Mouse (Mus musculus) G1E (cell line): ENCODE results near the gene Qprt. TPM values are rescaled to one million over a fixed set of nuclear protein-coding genes. Genes with fewer than 3 reads are reported as not detected.

Source experiments
- ATAC-seq: 2 replicates; pipeline ENCODE4 v1.8.0; 2016; ENCODE audit warnings: mild to moderate bottlenecking; ENCODE audit not compliant: insufficient number of reproducible peaks, poor library complexity, low FRiP score, severe bottlenecking; ENCODE audit errors: extremely low read depth
- DNase-seq: peaks from one replicate; pipeline ENCODE4 v3.0.0; 2012; ENCODE audit warnings: low spot score
- H3K27me3 ChIP-seq: 2 replicates; pipeline ENCODE4 v1.6.1; 2012; ENCODE audit warnings: mild to moderate bottlenecking, low read length, inconsistent platforms; ENCODE audit not compliant: insufficient read depth
- H3K36me3 ChIP-seq: replicated peaks from 2 replicates; pipeline ENCODE3; 2012; ENCODE audit warnings: mild to moderate bottlenecking, inconsistent platforms
- H3K4me1 ChIP-seq: 2 replicates; pipeline ENCODE4 v1.6.1; 2012; ENCODE audit warnings: low read depth, low read length, inconsistent platforms, mixed read lengths; ENCODE audit not compliant: insufficient read depth
- H3K4me3 ChIP-seq: 2 replicates; pipeline ENCODE4 v1.5.1; 2012; ENCODE audit warnings: low read depth, mild to moderate bottlenecking, inconsistent platforms, low read length, moderate library complexity, mixed read lengths
- H3K9me3 ChIP-seq: replicated peaks from 2 replicates; pipeline ENCODE4 v1.6.1; 2012; ENCODE audit warnings: inconsistent platforms
- CTCF ChIP-seq: IDR thresholded peaks from 2 replicates; pipeline ENCODE4 v1.5.1; 2012; ENCODE audit warnings: low read depth, low read length, inconsistent platforms, mixed read lengths
- GATA1 ChIP-seq: IDR thresholded peaks from 2 replicates; pipeline ENCODE4 v1.6.1; 2012; ENCODE audit warnings: borderline replicate concordance, low read length, inconsistent platforms, mixed read lengths
- GATA2 ChIP-seq: IDR thresholded peaks from 2 replicates; pipeline ENCODE4 v1.6.1; 2012; ENCODE audit warnings: low read depth, low read length, inconsistent platforms, borderline replicate concordance
- POLR2AphosphoS5 ChIP-seq: IDR thresholded peaks from 2 replicates; pipeline ENCODE4 v1.6.1; 2012; ENCODE audit warnings: low read depth, low read length, inconsistent platforms; ENCODE audit not compliant: insufficient replicate concordance
- TAL1 ChIP-seq: conservative IDR thresholded peaks from 2 replicates; pipeline ENCODE4 v1.6.1; 2012; ENCODE audit warnings: low read depth, low read length, inconsistent platforms, mixed read lengths
- polyA plus RNA-seq: library from polyadenylated mRNA; stranded (reverse); fragments of >175 nt; gene quantifications from 2 replicates; pipeline ENCODE4 v1.2.3, GENCODE M21; 2012
- total RNA-seq, 2 experiments: library from RNA; stranded (forward) in 1 of 2; stranded (reverse) in 1 of 2; fragments of 200-1000 nt in 1 of 2; fragments of >200 nt in 1 of 2; fragmentation: Nextera tagmentation in 1 of 2; gene quantifications; 2 replicates each; pipeline ENCODE4 v1.2.3; 2014 to 2017

Qprt gene
- total and polyA plus RNA-seq, 3 experiments = 1.2 to 8.0 (median 2.0) TPM

DNA sequence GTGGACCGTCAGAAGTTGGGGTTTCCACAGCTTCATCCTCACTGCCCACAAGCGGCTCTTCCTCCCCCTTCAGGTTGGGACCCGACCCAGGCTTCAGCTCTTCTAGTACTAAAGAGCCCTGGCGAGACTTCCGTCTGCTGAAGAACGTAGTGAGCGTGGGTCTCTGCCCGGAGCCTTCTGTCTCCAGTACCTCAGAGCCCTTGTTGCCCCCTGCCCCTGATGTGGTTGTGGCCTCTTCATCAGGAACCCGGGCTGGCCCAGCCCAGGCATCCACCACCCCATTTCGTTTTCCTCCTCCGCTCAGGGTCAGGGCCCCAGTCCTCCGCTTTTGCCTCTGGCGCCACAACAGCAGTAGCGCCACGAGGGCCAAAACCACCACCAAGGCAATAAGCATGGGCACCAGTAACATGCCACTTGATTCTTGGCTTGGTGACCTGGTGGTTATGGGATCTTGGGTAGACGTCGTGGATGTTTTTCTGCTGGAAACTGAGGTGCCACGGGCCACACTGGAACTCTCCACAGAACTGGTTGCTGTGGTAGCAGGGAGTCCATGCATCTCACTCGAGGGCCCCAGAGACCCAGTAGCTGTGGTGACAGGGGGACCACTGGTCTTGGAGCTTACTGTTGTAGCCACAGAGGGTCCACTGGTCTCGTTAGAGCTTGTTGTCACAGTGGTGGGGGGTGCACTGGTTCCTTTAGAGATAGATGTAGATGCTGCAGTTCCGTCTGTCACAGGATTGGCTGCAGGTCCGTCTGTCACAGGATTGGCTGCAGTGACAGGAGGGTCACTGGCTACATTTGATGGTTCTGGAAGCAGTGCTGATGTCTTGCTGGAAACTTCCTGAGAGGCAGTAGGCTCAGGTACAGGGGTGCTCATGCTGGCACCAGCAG is 14.4 kb upstream of the Qprt start:
- TF ChIP-seq TAL1 = no peak
- TF ChIP-seq CTCF = no peak
- no peak for TF ChIP-seq GATA1
- no peak for TF ChIP-seq POLR2AphosphoS5
- no peak for TF ChIP-seq GATA2
- H3K4me3 ChIP-seq = peak overlapping the region; percentile 75
- DNase-seq (no peak), ATAC-seq (no peak)
- H3K4me1 ChIP-seq = peaks cover 88% of the 10 kb centered on the region
- no peaks in the 10 kb centered on the region for H3K27me3 ChIP-seq
- peaks cover 61% of the 10 kb centered on the region for H3K36me3 ChIP-seq
- H3K9me3 ChIP-seq = no peaks in the 10 kb centered on the region

DNA sequence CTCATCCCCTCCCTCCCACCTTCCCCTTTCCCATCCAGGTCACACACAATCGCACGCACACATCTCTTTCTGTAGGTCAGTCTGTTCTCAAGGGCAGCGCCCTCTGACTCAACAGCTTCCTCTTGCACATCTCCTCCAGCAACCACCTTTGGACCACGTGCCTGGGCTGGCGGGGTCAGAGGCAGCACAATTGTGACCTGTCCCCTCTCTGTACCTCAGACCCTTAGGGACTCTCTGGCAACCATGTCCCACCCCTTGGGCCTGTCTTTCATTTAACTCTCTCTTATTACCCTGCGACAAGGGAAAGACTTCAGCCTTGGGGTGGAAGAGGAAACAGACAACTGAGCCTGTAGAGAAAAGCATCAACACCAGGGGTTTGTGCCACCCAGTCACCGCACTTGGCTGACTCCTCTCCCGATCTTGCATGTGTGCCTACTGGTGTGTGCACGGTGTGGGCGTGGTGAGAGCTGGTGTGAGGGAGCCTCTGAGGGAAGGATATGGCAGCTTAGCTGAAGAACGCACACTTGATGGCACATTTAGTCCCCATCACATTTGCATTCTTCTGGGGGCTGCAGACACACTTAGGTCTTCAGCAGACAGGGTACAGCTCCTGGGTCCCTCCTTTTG is 12.9 kb upstream of the Qprt start:
- Histone ChIP-seq H3K4me1 (peaks cover 85% of the 10 kb centered on the region), H3K36me3 (peaks cover 71% of the 10 kb centered on the region), H3K4me3 (peak overlapping the region; percentile 75), H3K9me3 (no peaks in the 10 kb centered on the region), H3K27me3 (no peaks in the 10 kb centered on the region)
- ATAC-seq (no peak), DNase-seq (no peak)
- no peak for TF ChIP-seq GATA2
- no peak for TF ChIP-seq POLR2AphosphoS5
- no peak for TF ChIP-seq TAL1
- no peak for TF ChIP-seq CTCF
- no peak for TF ChIP-seq GATA1

DNA sequence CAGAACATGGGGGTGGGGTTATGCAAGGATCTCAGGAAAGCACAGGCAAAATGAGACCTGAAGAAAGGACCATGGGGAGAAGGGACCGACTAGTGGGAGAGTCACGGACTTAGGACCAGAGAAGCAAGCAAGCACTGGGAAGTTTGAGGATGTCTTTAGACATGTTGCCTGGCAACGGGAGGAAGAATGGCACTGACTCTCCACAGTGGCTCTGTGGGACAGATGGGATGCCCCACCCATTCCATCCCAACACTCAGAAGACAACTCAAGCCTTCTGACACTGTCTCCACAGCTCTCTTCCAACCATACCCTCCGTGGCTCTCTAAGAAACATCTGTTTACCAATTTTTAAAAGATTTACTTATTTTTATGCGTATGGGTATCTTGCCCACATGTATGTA is 11.1 kb upstream of the Qprt start:
- ATAC-seq (no peak), DNase-seq (no peak)
- H3K9me3 ChIP-seq = no peaks in the 10 kb centered on the region
- H3K4me1 ChIP-seq = peaks cover 87% of the 10 kb centered on the region
- no peaks in the 10 kb centered on the region for H3K27me3 ChIP-seq
- no peak for TF ChIP-seq CTCF
- no peak for TF ChIP-seq GATA1
- no peak for TF ChIP-seq TAL1
- TF ChIP-seq POLR2AphosphoS5 = no peak
- no peak for TF ChIP-seq GATA2
- H3K4me3 ChIP-seq = peak overlapping the region; percentile 50; the same call in 1 of the 2 replicates
- H3K36me3 ChIP-seq = peaks cover 88% of the 10 kb centered on the region

DNA sequence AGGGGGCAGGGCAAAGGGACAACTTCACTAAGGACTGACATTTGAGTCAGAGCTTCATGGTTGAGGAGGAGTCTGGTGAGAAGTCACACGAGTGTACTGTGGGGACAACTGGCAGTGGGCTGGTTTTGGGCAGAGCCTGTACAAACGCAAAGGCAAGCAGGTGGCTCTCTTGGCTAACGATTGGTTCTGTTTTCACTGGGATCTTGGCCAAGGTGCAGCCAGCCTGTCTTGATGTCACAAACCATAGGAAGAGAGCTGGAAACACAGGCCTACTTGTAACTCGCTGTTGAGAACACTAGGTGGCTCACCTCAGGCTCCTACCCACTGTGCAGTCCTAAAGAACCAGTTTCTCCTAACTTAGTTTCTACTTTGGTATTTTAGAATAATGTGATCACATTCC is 7.6 kb upstream of the Qprt start:
- Histone ChIP-seq H3K9me3 (peaks cover 2% of the 10 kb centered on the region), H3K4me3 (no peak overlapping the region), H3K4me1 (peaks cover 56% of the 10 kb centered on the region), H3K27me3 (no peaks in the 10 kb centered on the region), H3K36me3 (peaks cover 83% of the 10 kb centered on the region)
- TF ChIP-seq CTCF = peak; percentile 42; the same call in 1 of the 2 replicates
- TF ChIP-seq GATA2 = no peak
- peak; percentile 45; the same call in 1 of the 2 replicates for ATAC-seq
- DNase-seq = no peak

DNA sequence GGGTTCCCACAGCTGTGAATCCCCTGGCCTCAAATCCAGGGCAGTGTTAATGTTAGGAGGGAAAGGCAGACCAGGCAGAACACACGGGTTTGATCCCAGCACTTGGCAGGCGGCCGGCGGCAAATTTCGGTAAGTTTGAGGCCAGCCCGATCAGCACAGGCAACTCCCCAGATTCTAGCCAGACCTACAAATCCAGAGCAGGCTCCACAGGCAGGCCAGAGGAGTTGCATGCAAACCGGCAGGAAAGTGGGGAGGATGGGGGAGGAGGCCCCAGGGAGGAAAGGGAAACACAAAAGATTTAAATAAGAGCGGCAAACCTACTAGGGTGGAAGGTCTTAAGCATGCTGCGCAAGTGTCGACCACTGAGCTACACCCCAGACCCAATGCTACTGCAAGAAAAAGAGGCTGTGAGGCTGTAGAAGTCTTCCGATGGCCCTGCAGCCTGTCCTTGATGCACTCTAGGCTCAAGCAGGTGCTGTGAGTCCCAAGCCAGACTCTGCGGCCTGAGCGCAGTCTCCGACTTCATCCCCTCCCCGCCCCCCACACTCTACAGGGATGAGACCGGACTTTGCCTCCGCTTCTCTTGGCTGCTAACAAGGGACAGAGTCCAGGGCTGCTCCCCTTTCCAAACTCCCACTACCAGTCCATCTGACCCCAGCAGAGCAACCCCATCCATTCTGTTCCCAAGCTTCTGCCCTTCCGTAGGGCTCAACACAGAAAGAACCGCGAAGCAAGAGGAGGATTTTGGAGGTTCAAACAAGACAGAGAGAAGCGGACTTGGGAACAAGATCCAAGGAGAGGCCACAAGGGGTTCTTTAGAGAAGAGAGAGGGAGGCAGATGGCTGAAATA is 740 bp downstream of the Qprt start:
- Histone ChIP-seq H3K9me3 (peaks cover 7% of the 10 kb centered on the region), H3K36me3 (peaks cover 75% of the 10 kb centered on the region), H3K27me3 (no peaks in the 10 kb centered on the region), H3K4me1 (peaks cover 39% of the 10 kb centered on the region), H3K4me3 (no peak overlapping the region)
- ATAC-seq = no peak
- TF ChIP-seq GATA1 = no peak
- DNase-seq = no peak
